Mouse (Mus musculus) cerebellum, postnatal 4 days (tissue): ENCODE data around the gene Mosmo.
"Not testable (repeated sequence)": the region's sequence is repeated elsewhere in the genome, so short reads cannot be mapped to it uniquely, and the experiment has no call there.

Experiments used
- DNase-seq, 2 experiments: peaks; one replicate each; pipeline ENCODE4 v3.0.0; 2022; ENCODE audit warnings: low spot score in 2 of 2, mixed read lengths in 1 of 2

The Mosmo gene

DNA sequence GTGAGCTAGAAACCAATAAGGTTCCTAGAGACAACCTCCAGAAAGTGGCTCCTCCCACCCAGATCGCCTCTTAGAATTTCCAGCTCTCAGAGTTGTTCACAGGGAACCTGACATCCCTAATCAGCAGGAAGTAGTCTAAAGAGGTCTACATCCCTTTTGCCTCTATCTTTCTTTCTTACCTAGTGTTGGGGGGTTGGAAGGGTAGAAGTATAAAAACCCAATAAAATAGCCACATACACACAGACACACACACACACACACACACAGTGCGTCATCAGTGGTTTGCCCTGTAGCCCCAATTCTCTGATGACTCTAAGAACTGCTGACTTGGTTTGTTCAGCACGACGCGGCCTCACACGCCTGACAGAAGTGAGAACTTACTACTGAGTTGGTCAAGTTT lies 22.2 kb downstream of the Mosmo start:
- no peak for DNase-seq

DNA sequence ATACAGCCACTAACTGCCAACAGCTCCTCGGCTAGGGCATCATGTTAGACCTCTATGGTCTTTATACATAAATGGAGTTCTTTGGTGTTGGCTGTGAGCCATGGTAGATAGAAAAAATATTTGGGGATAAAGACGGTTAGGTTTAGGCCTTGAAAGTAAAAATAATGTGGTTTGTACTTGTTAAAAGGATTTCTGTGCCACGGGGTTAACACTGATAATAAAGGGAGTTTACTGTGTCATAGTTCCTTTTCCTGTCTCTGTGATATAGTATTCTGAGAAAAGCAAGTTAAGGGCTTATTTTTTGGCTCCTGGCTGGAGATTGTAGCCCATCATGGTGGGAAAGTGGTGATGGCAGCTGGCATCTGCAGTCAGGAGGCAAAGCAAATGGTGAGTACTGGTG lies 26.5 kb downstream of the Mosmo start:
- DNase-seq = no peak

DNA sequence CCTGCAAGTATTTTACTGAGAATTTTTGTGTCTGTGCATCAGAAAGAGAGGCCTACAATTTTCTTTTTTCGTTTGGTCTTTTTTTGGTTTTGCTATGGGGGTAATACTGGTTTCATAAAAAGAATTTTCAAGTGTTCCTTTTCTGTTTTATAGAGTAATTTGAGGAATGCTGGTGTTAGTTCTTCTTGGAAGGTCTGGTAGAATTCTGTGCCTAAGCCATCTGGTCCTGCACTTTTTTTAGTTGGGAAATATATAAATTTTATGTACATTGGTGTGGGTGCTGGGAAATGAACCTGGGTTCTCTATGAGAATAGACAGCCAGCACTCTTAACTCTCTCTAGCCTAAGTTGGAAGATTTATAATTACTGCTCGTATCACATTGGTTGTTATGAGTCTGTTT lies 34.7 kb downstream of the Mosmo start:
- no peak for DNase-seq

DNA sequence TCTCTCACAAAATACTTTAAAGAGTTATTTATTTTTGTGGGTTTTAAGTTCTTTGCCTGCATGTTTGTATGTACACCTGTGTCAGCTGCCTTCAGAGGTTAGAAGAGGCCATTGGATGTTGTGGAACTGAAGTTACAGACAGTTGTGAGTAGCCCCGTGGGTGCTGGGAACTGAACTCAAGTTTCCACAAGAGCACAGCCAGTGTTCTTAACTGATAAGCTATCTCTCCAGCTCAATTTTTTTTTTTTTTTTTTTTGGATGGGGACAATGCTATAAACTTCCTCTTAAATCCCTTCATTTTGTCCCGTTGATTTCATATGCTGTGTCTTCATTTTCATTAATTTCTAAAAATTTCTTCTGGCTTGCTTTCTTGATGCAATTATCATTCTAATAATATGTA lies 35.8 kb downstream of the Mosmo start:
- no peak for DNase-seq

DNA sequence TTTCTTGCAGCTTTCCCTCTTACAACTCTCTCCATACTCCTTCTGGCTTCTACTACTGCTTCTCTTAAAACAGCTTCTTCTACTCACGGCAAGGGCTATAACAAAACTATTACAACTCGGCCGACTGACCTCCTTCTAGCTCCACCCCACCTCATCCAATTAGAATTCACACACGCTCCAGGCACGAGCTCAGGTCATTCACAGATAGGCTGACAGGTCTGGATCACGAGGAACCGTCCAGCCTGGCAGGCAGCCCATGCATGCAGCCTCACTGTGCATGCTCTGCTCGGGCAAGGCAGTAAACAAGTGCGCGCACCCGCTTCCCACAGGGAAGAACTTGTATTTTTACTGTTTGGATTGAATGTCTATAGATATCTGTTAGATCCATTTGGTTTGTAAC lies 36.5 kb downstream of the Mosmo start:
- DNase-seq = not testable (repeated sequence)

DNA sequence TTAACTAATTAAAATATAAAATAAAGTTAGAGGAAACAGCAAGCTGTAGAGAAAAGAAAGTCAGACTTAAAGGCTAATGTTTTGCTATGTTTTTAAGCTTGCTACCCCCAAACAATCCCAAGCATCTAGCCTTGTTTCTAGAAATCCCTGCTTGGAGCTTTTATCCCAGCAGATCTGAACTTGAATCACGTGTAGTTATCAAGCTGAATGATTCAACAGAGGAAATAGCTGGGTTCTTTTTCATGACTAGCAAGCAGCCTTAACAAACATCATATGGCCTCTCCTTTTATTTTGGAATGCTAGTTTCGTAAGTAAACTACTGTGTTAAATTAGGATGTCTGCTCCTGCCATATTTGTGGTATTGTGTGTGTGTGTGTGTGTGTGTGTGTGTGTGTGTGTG lies 39.8 kb downstream of the Mosmo start:
- no peak for DNase-seq

DNA sequence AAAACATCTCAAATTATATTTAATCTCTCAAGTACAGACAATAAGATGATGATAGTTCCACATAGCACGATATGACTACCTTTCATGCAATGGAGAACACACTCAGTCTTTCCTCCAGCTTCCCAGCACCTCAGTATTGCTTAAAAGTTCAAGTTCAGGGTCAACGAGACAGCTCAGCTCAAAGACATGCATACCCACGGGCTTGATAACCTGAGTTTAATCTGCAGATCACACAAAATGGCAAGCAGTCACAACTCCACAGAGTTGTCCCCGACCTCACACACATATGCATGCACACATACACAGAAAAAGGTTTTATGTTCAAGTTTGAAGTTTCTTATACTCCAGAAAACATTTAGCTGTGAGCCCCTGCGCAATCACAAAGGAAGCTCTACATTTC lies 43.6 kb downstream of the Mosmo start:
- DNase-seq = no peak

DNA sequence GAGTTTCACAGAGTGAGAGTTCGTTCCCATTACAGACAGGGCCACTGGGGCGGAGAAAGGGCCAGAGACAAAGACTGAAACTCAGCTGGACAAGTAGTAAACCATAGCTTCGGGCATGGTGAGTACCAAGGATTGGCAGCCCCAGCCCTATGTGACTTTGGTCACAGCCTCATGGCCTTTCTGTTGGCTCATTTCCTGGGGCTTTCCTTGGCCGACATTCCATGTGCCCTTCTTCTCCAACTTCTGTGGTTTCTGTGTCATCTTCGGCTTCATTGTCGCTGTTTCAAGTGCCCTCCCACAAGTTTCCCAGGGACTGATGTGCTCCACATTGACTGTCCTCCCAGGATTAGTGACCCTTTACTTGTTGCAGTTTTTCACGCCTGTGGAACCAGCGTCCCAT lies 44.0 kb downstream of the Mosmo start:
- DNase-seq = no peak

DNA sequence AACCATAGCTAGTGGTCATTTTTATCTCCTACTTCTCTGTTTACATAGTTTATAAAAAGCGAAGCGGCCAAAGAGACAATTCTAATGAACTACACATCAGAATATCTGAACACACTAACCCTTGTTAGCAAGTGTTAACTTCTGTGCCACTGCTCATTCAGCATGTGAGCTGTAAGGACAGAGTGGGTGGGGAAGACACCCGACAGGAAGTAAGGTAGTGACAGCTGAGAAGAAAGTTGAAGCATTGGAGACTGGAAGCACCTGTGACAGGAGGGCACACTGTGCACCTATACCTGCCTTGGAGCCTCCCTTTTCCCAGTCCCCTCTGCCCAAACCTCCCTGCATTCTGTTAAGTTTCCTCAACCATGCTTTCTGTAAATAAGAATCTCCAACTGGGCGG lies 44.6 kb downstream of the Mosmo start:
- no peak for DNase-seq

DNA sequence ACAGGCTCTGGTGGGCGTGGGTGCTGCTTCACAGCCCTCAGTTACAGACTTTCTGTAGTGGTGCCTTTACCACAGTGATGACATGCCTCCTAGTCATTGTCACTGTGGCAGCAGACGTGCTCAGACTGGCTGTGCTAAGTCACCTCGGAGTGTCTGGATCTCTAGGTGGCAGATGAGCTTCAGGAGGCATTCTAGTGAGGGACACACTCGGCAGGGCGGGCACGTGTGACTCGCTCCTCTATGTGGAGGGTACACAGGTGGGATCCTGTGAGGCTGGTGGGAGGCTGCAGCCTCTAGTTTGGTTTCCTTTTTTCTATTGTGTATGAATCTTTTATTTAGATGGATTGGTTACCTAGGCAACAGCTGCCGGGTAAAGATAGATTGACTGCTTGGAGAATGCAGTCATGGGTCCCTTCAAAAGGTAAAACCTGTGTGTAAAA lies 45.4 kb downstream of the Mosmo start:
- no peak for DNase-seq

DNA sequence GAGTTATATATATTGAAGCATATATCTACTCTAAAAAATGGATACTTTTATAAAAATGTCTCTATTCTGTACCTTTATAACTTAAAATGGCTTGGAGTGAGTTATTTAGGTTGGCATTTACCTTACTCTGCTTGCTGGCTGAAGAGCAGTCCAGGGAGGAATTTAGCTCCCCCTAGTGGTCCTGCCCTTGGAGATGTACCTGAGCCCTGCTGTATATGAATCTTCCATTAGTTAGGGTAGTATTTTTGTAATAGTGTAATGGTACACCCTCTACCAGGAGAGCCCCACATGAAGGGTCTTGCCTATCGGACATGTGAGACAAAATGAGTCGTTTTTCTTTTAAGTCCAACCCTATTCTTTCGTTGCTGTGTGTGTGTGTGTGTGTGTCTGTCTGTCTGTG lies 50.2 kb downstream of the Mosmo start:
- DNase-seq = no peak

DNA sequence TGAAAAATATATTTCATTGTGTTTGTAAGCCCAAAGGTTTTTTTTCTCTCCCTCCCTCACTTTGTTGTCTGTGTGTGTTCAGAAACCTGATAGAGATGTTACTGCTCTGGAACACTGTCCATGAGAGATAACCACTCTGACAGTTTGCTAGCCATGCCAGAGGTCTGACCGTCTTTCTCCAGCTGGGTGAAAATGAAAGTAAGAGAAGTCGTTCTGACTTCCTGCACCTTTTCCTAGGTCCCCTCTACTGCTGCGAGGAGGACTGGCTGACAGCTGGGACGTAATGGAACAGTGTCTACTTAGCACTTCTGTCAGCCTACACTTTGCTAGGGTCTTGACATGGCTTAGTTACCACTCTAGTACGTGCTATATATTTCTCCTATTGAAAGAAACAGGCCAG lies 52.2 kb downstream of the Mosmo start:
- DNase-seq = no peak

DNA sequence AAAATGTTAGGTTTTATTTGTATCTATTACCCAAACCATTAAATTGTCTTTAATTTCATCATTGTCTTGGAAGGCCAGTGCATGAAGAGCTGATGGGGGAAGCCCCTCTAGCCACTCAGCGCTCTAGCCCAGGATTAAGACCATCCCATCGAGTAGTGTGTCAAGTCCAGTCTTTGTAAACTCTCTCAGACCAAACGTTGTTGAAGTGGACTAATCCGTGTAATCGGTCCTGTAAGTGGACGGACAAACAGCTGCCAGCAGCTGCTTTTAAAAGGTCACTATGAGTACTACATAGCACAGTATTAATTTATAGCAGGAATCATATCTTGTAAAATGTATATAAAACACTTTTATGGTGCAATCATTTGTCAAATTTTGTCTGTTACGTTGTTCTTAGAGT lies 55.5 kb downstream of the Mosmo start:
- no peak for DNase-seq

DNA sequence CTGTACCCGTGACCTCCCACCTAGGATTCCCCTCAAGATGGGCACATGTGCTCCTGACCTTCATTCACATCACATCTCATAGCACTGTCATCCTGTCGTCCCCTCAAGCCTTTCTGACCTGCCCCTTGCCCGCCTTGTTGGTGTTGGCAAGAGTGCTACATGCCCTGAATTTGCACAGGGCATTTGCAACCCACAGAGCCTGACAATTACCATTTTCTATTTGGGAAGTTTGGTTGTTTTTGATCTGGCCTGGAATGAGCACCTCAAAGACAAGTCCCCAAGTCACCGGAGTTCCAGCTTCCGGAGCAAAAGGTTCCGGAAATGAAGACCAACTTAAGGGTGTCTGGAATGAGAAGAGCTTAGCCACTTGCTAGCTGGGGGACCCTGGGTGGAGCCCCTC lies 61.6 kb downstream of the Mosmo start, which contains the start of gene Vwa3a:
Vwa3a (plus strand) TSS at position 301 of the 400 bp plus-strand sequence.
- DNase-seq = no peak

DNA sequence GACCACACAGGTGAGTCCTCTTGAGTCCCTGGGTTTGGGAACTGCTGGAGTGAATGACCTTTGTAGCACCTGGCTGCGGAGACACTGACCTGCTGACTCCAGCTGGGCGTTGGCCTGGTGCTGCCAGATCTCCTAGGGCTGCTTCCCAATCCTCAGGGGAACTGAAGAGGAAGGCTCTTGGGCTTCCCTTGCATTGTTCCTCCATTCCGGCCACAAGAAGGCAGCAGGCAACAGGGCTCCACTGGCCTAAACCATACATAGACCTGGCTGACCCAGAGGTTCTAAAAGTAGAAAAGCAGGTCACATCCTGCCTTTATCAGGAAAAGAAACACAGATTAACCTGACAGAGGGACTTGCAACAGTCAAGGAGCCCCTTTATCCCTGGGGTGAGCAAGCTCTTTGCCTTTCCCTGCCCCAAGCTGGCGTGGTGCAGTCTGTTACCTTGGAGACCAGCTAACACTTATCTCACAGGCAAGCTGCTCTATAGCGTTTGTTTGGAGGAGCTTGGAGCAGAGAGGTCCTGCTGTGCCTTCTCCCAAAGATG lies 62.2 kb downstream of the Mosmo start:
- DNase-seq = no peak

DNA sequence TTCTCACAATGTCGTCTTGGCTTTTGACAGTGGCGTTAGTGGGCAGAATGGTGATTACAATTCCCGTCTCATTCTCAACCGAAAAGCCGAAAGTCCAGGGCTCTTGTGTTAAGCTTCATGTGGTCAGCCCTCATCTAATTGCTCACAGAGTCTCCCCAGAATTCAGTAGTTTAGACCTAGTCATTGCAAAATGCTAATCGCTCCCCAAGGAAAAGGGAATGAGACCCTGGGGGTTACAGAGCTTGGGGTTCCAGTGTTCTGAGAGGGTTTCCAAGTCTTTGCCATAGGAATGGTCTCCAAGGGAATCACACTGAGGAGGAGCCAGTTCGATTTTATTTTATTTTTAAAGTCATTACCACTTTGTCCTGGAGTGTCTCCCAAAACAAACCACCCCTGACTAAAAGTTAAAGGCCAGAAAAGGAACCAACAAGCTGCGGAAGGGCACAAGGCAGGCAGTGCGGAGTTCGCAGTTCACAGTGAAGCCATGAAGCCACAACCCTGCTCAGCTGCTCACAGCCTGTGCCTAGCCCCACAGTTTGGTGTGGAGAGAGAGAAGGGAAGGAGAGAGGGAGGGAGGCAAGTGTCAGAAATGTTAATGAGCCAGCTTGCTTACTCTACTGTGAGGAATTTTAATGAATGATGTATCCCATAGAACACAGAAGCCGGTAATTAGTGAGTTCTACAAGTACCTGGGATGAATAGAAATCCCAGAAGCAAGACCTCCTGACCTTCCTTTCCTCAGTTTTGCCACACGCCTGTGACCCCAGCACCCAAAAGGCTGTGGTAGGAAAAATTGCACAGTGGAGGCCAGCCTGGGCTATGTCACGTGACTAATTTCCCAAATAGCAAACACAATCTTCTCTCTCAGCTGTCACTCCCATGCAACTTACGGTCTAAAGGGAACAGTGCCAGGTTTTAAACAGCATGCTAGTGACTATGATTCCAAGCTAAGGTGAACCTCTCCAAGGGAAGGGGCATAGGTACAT lies 66.2 kb downstream of the Mosmo start:
- no peak for DNase-seq

DNA sequence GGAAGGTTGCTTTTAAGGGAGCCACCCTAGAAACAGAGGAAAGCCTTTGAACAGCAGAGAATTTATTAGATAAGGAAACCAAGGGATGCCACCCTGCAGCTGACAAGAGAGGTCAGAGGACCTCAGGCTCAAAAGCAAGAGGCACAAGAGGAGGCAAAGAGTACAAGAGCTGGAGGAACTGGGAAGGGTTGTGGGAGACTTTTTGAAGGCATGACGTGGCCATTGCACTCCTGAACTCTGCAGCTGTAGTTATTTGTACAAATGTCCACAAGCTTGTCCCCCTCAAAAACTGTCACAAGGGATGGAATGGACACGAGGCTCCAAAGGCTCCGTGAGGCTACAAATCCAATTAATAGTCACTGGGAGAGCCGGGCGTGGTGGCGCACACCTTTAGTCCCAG lies 67.2 kb downstream of the Mosmo start:
- no peak for DNase-seq

DNA sequence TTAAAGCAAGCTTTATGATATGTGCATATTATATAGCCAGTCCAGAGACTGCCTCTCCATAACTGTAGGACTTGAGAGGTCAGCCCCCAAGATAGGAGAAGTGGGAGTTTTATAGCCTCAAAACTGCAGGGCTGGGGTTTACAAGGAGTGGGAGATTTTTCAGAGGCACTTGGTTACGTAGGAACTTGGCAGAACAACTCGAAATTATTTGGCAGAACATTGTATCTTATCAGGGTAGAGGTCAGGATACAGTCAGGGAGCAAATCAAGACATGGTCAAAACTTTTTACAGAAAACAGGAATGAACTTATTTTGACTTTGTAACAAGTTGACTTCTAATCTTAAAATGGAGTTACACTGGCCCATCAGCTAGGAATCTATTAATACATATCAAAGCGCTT lies 68.6 kb downstream of the Mosmo start:
- DNase-seq = no peak

DNA sequence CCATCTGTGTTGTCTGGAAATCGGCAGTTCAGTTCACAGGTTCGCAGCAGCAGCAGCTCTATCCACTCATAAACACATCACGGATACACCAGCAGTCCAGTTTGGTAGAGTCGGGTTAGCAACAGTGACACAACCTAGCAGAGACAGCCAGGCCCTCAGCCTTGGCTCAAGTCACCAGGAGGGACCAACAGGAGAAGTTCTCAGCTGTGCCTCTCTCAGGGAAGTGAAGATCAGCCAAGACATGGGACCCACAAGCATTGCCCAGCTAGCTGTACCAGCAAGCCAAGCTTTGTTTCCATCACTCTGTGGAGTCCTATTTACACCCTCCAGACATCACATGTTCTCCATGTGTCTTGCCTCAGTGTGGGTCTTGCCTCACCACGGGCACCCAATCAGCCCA lies 69.4 kb downstream of the Mosmo start:
- no peak for DNase-seq

DNA sequence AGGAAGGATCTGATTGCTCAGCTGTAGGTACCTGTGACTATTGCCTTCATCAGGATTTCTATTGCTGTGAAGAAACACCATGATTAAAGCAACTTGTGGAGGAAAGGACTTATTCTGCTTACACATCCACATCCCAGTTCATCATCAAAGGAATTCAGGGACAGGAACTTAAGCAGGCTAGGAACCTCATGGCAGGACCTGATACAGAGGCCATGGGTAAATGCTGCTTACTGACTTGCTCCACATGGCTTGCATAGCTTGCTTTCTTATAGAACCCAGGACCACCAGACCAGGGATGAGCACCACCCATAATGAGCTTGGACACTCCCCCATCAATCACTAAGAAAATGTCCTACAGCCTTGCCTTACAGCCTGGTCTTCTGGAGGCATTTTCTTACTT lies 71.1 kb downstream of the Mosmo start:
- DNase-seq = no peak

DNA sequence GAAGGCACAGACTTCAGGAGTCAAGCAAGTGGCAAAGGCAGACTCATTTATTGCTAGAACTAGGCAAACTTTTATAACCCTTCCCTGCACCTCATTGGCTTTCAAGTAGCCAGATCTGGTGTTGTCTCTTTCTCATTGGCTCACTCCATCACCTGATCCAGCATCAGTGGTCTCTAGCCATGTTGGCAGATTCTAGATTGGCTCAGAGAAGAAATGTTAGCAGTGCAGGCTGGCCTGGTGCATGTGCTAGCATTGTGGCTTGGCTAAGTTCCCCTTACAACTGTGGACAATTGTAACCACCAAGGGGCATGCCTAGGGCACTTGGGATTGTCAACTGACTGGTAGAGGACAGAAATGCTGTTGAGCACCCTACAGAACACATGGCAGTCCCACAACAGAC lies 73.9 kb downstream of the Mosmo start:
- DNase-seq = no peak

DNA sequence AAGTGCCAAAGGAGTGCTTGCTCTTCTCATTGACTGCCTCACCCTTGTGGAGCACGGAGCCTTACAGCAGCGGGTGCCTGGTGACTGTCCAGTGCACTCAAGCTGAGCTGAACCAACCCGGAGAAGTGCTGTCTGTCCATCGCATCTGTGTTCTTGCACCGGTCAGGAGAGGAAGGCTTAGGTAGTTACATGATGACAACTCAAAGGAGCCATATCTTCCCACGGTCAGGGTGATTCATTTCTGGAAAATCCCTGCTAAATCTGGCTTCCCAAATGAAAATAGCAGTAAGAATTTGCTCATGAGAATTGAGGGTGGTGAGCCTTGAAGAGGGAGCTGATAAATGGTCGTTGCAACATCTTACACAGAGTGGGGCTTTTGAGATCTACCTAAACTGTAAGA lies 74.5 kb downstream of the Mosmo start:
- DNase-seq = no peak

DNA sequence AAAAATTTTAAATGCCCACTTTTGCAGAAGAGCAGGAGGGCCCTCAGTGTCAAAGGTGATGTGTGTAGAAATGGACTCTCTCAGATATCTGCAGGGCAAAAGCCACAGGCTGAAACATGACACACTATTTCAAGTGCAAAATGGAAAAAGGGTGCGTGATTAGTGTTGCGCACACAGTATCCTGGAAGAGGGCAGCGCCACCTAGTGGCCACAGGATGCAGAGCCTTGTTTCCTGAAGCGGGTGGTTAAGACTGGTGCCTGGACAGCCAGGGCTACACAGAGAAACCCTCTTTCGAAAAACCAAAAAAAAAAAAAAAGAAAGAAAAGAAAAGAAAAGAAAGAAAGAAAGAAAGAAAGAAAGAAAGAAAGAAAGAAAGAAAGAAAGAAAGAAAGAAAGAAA lies 77.3 kb downstream of the Mosmo start:
- peak; percentile 75 to 85 for DNase-seq
